Mouse (Mus musculus): Measurements from ENCODE around the gene Samd8.

Gene Samd8

GRCm38 (mm10) chr14:21792250-21792649 lies 41.9 kb downstream of the Samd8 start:
- DNase-seq (ENCODE audit: low read depth, low spot score): no peak

GRCm38 (mm10) chr14:21800641-21801040 lies 50.3 kb downstream of the Samd8 start:
- no peak for DNase-seq (ENCODE audit: low read depth, low spot score)

GRCm38 (mm10) chr14:21801624-21802023 lies 51.3 kb downstream of the Samd8 start:
- DNase-seq (ENCODE audit: low read depth, low spot score): no peak

GRCm38 (mm10) chr14:21802543-21803206 lies 52.3 kb downstream of the Samd8 start:
- no peak for DNase-seq (ENCODE audit: low read depth, low spot score)

- DNase-seq (ENCODE audit: low read depth, low spot score): no peak
Observed at GRCm38 (mm10) chr14:21806203-21806602, 55.9 kb downstream of the Samd8 start.

GRCm38 (mm10) chr14:21806631-21807160 lies 56.4 kb downstream of the Samd8 start:
- DNase-seq (ENCODE audit: low read depth, low spot score): no peak

- no peak for DNase-seq (ENCODE audit: low read depth, low spot score)
Observed at GRCm38 (mm10) chr14:21808208-21808922, 58.0 kb downstream of the Samd8 start.

- DNase-seq (ENCODE audit: low read depth, low spot score): no peak
Observed at GRCm38 (mm10) chr14:21809418-21809817, 59.1 kb downstream of the Samd8 start.

GRCm38 (mm10) chr14:21811301-21811700 lies 61.0 kb downstream of the Samd8 start:
- no peak for DNase-seq (ENCODE audit: low read depth, low spot score)

GRCm38 (mm10) chr14:21811744-21812393 lies 61.5 kb downstream of the Samd8 start:
- no peak for DNase-seq (ENCODE audit: low read depth, low spot score)

GRCm38 (mm10) chr14:21812590-21813162 lies 62.3 kb downstream of the Samd8 start:
- DNase-seq (ENCODE audit: low read depth, low spot score): peak; percentile 37

GRCm38 (mm10) chr14:21813216-21813615 lies 62.9 kb downstream of the Samd8 start:
- no peak for DNase-seq (ENCODE audit: low read depth, low spot score)

- no peak for DNase-seq (ENCODE audit: low read depth, low spot score)
Observed at GRCm38 (mm10) chr14:21813847-21814246, 63.5 kb downstream of the Samd8 start.

GRCm38 (mm10) chr14:21814606-21815005 lies 64.3 kb downstream of the Samd8 start:
- DNase-seq (ENCODE audit: low read depth, low spot score): no peak

GRCm38 (mm10) chr14:21816255-21816654 lies 65.9 kb downstream of the Samd8 start:
- no peak for DNase-seq (ENCODE audit: low read depth, low spot score)

GRCm38 (mm10) chr14:21817453-21817852 lies 67.1 kb downstream of the Samd8 start:
- no peak for DNase-seq (ENCODE audit: low read depth, low spot score)

- no peak for DNase-seq (ENCODE audit: low read depth, low spot score)
Observed at GRCm38 (mm10) chr14:21820880-21821505, 70.7 kb downstream of the Samd8 start.

GRCm38 (mm10) chr14:21822307-21822706 lies 72.0 kb downstream of the Samd8 start:
- DNase-seq (ENCODE audit: low read depth, low spot score): no peak

- DNase-seq (ENCODE audit: low read depth, low spot score): no peak
Observed at GRCm38 (mm10) chr14:21822795-21823374, 72.6 kb downstream of the Samd8 start.

GRCm38 (mm10) chr14:21823897-21824296 lies 73.6 kb downstream of the Samd8 start:
- DNase-seq (ENCODE audit: low read depth, low spot score): no peak

GRCm38 (mm10) chr14:21824938-21825337 lies 74.6 kb downstream of the Samd8 start, which contains the start of gene Vdac2:
TSS of gene Vdac2 (plus strand) at chr14:21825238.
- no peak for DNase-seq (ENCODE audit: low read depth, low spot score)
